Mouse (Mus musculus) testis, adult 2 months (tissue): ENCODE results near the gene Aplnr.

Experiments used
- CTCF ChIP-seq: fragments of 200-500 bp; IDR thresholded peaks from 2 replicates; pipeline ENCODE4 v1.5.1; 2012; ENCODE audit warnings: low read depth, mild to moderate bottlenecking, inconsistent platforms, low read length, moderate library complexity; ENCODE audit not compliant: control insufficient read depth, insufficient read depth, insufficient replicate concordance
- POLR2A ChIP-seq: fragments of 200-500 bp; IDR thresholded peaks from 2 replicates; pipeline ENCODE4 v1.6.1; 2012; ENCODE audit warnings: low read depth, mild to moderate bottlenecking, inconsistent platforms, low read length, moderate library complexity; ENCODE audit not compliant: control insufficient read depth

- TF ChIP-seq CTCF: no peak
- TF ChIP-seq POLR2A: no peak
These were observed 40.1 kb upstream of the Aplnr start for GRCm38 (mm10) chr2:85095906-85096305.
